Mouse (Mus musculus): ENCODE data around the gene Ranbp10.

Ranbp10 gene

DNA sequence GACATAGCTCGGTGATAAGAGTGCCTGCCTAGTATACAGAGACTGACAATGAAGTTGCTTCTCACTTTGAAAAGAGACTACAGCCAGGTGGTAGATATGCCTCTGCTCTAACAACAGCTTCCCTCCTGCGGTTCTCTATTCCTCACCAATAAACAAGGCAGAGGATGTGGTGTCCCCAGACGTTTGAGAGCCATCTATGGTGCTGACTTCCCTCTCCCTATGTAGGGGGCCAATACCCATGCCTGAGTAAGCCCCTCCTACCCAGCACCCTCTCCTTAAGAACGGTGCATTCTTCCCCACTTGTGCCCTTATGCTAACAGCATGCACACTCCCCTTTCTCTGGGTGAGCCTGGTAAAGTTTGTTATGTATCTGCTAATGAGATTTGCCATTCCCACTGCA, 38.2 kb downstream of the Ranbp10 start:
- DNase-seq (ENCODE audit: low spot score): no peak

GRCm38 (mm10) chr8:105788241-105788640, 38.9 kb downstream of the Ranbp10 start:
- peak; percentile 56 for DNase-seq (ENCODE audit: low spot score)

DNA sequence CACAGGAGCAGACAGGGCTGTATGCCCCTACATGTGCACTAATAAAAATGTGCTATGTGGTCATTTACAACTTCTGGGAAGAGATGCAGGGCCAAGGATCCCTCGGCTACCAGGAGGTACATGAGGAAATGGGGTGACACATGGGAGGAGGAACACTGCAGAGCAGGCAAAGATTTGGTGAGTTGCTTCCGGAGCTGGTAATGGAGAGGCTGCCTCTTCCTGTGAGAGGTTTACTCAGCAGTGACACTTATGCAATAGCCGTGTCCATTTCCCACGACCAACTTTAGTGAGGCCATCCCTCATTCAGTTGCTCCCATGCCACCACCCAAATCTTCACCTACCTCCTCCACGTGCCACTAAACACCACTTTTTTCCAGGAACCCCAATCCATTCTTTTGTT, 46.9 kb downstream of the Ranbp10 start:
- no peak for DNase-seq (ENCODE audit: low spot score)

GRCm38 (mm10) chr8:105777833-105778232, 49.3 kb downstream of the Ranbp10 start:
- no peak for DNase-seq (ENCODE audit: low spot score)

- no peak for DNase-seq (ENCODE audit: low spot score)
Observed at GRCm38 (mm10) chr8:105774498-105774897, 52.7 kb downstream of the Ranbp10 start.

- no peak for DNase-seq (ENCODE audit: low spot score)
Observed at GRCm38 (mm10) chr8:105773441-105773861, 53.7 kb downstream of the Ranbp10 start.

DNA sequence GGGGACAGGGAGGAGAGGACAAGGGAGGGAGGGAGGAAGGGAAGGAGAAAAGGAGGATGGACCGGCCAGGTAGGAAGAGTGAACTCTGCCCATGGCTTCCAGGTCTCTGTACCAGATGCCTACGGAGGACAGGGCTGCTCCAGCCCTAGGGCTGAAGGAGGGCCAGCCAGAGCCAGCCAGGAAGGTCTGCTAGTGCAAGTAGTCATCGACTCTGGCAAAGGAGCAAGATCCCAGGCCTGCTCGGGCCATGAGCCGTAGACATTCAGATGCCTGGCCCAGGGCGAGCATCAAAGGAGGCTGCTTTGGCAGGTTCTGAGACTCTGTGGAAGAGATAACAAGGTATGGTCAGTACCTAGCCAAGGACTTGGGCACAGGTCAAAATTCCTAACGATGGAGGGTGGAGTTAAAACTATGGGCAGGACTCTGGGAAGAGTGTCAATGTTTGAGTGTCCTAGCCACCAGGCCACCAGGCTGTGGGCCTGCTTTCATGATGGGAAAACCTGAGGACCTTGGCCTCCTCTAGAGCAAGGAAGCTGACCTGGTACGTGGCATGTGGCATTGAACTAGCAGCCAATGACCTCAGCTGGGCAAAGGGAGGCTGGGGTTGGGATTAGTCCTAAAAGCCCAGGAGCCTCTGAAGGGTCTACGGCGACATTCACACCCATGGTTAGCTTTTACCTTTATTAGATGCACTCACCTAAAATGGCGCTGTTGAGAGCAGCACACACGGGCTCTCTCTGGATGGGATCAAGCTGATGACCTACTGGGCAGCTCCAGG, 55.6 kb downstream of the Ranbp10 start:
- DNase-seq (ENCODE audit: low spot score): no peak

GRCm38 (mm10) chr8:105770609-105771008, 56.5 kb downstream of the Ranbp10 start:
- peak; percentile 40 for DNase-seq (ENCODE audit: low spot score)

- DNase-seq (ENCODE audit: low spot score): no peak
Observed at GRCm38 (mm10) chr8:105768485-105769257, 58.5 kb downstream of the Ranbp10 start.

GRCm38 (mm10) chr8:105758277-105759108, 68.7 kb downstream of the Ranbp10 start, which contains the start of gene Gfod2:
Gfod2 (minus strand) TSS chr8:105758664.
- DNase-seq (ENCODE audit: low spot score): peak; percentile 98

DNA sequence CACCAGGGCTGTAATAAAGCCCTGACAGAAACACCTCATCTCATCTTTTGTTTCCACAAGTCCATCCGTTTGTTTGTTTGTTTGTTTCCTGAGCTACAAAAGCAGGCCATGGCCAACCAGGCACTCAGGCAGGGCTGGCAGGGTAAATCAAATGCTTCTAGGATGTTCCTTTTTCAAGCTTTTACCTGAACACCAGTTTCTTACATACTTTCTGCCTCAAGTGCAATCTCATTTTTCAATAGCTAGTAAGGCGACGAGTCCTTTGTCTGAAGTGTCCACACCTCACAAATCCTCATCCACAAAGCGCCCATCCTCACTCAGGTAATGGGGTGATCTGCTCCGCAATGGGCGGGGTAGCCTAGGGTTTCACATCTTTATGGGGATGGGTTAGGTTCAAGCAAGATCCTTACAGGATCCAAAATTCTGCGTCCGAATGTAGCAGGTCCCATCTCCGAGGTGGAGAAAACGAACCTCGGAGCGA, 69.3 kb downstream of the Ranbp10 start:
- peak; percentile 60 for DNase-seq (ENCODE audit: low spot score)

GRCm38 (mm10) chr8:105754688-105755087, 72.5 kb downstream of the Ranbp10 start:
- no peak for DNase-seq (ENCODE audit: low spot score)

DNA sequence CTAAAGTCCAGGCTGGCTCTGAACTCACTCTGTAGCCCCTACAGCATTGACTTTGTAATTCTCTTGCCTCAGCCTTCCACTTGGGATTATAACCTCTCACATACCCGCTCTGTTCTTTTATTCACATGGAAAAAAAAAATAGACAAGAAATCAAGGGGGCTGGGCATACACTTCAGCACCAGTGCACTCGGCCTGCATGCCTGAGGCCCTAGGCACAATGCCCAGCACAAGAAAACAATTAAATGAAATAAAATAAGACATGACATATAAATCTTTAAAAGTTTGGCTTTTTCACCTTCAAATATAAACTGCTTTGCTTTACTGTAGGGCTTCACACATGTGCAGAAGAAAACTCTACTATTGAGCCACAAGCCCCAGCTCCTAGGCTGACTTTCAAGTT, 73.2 kb downstream of the Ranbp10 start:
- no peak for DNase-seq (ENCODE audit: low spot score)

DNA sequence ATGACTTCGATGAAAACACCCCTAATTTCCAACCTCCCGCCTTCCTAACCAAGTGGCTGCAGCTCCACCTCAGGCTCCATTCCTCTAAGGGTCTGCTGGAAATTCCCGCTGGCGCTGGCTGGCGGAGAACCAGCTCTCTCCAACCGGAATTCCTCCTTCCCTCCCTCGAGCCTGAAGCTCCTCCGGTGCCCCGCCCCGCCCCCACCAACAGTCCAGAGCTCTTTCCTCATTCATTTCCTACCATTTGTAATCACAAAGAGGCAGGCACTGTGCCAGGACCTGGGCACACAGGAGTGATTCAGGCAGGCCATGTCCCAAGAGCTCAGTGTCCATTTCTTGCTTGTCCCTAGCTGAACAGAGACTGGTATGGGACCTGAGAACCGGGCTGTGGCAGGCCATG, 76.5 kb downstream of the Ranbp10 start:
- DNase-seq (ENCODE audit: low spot score): peak; percentile 90

DNA sequence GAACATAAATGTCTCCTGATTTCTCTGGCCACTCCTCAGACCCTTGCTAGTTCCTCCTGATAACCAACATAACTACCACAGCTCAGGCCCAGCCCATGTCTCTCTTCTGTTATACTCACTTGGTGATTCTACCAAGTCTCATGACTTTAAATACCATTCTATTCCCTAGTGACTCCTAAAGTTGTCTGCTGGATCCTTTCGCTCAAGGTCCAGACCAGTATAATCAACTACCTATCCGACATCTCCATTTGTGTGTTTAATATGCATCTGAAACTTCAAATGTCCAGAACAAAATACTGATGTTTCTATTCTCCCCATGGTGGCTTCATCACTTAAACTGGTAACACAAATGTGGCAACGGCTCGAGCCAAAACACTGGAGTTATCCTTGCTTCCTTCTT, 83.8 kb downstream of the Ranbp10 start:
- DNase-seq (ENCODE audit: low spot score): peak; percentile 26

DNA sequence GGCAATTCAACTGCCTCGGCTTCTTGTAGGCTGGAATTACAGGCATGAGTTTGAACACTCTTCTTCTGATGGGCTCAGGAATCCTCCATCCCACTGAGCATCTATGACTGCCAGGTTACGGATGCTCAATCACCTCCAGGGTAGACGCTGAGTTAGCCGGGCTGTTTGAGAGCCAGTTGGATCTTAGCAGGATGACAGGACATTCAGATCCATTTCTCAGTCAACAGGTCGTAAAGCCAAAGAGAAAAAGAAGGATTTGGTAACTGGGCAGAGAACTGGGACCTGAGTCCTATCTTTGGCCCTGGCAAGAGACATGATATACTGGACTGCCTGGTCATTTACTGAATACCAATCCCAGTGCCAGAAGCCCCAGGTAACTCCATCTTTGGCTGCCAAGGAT, 87.9 kb downstream of the Ranbp10 start:
- DNase-seq (ENCODE audit: low spot score): no peak

- no peak for DNase-seq (ENCODE audit: low spot score)
Observed at GRCm38 (mm10) chr8:105732186-105732585, 95.0 kb downstream of the Ranbp10 start.

DNA sequence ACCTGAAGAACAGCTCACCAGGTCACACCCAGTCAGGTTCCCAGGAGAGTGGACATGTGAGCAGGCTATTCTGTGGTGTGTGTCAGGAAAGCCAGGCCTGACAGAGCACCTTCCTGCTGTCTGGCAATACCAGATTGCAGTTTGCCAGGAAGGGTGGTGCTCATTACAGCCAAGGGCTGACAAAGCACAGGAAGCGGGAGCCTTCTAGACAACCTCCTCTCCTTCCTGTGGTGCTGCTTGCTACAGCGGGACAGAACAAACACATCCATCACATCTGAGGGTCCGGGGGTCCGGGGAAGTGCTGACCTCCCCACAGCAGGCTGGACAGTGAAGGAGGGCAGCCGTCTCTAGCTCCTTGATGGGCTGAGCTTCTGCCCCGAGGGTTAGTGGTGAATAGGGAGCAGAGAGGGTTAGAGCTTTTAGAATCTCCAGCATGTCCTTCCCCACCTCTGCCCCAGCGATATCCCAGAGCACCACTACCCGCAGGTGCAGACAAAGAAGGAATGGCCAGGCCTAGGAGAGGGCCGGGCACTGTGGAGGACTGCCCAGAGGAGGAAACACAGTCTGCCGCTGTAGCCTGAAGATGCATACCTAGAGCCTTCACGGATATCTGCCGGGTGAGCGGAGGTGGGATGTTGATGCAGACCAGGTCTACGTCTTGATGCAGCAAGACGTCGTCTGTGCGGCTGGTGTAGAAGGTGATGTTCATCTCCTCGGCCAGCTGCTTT, 99.6 kb downstream of the Ranbp10 start:
- peak; percentile 81 for DNase-seq (ENCODE audit: low spot score)

DNA sequence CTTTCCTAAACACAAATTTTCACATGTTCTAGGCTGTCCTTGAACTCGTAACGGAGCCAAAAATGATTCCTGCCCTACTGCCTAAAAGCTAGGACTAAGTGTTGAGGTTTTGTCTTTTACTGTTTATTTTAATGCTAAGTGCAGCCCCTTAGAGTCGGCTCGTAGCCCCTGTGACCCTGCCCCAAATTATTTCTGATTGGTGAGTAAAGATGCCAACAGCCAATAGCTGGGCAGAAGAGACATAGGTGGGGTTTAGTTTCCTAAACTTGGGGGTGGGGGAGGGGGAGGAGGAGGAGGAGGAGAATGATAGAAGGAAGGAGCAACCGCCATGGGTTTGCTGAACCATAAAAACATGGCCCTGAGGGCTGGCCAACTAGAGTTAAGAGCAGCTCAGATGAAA, 101.4 kb downstream of the Ranbp10 start:
- DNase-seq (ENCODE audit: low spot score): no peak

- DNase-seq (ENCODE audit: low spot score): no peak
Observed at GRCm38 (mm10) chr8:105722861-105723260, 104.3 kb downstream of the Ranbp10 start.

- no peak for DNase-seq (ENCODE audit: low spot score)
Observed at GRCm38 (mm10) chr8:105719637-105720036, 107.5 kb downstream of the Ranbp10 start.

Measured in MN1 (cell line).